Mouse (Mus musculus) kidney, postnatal 10 days (tissue): ENCODE results near the gene Fyb.

ENCODE experiments used
- DNase-seq: peaks from one replicate; pipeline ENCODE4 v3.0.0; 2021; ENCODE audit warnings: mixed read lengths

Gene Fyb

GRCm38 (mm10) chr15:6601330-6601729 is 78.7 kb downstream of the Fyb start:
- DNase-seq, result no peak

GRCm38 (mm10) chr15:6602003-6602402 is 79.3 kb downstream of the Fyb start:
- no peak for DNase-seq

- no peak for DNase-seq
Measured at GRCm38 (mm10) chr15:6610703-6611102, 88.0 kb downstream of the Fyb start.

GRCm38 (mm10) chr15:6612835-6613234 is 90.2 kb downstream of the Fyb start:
- no peak for DNase-seq

GRCm38 (mm10) chr15:6616382-6617149 is 93.9 kb downstream of the Fyb start:
- no peak for DNase-seq

- DNase-seq, result no peak
Measured at GRCm38 (mm10) chr15:6619558-6620316, 97.1 kb downstream of the Fyb start.

- DNase-seq, result peak; percentile 89
Measured at GRCm38 (mm10) chr15:6622512-6622911, 99.9 kb downstream of the Fyb start.

GRCm38 (mm10) chr15:6623529-6624228 is 101.0 kb downstream of the Fyb start:
- no peak for DNase-seq

GRCm38 (mm10) chr15:6624365-6625182 is 101.9 kb downstream of the Fyb start:
- DNase-seq, result peak; percentile 15

GRCm38 (mm10) chr15:6625607-6626033 is 103.0 kb downstream of the Fyb start:
- DNase-seq, result peak; percentile 64

- DNase-seq, result no peak
Measured at GRCm38 (mm10) chr15:6626123-6626522, 103.5 kb downstream of the Fyb start.

- no peak for DNase-seq
Measured at GRCm38 (mm10) chr15:6628431-6629077, 105.9 kb downstream of the Fyb start.

- no peak for DNase-seq
Measured at GRCm38 (mm10) chr15:6629174-6629573, 106.5 kb downstream of the Fyb start.

GRCm38 (mm10) chr15:6635405-6635804 is 112.8 kb downstream of the Fyb start:
- no peak for DNase-seq

GRCm38 (mm10) chr15:6642223-6642622 is 119.6 kb downstream of the Fyb start:
- DNase-seq, result no peak

- no peak for DNase-seq
Measured at GRCm38 (mm10) chr15:6645498-6645897, 122.8 kb downstream of the Fyb start.

GRCm38 (mm10) chr15:6647066-6647465 is 124.4 kb downstream of the Fyb start:
- no peak for DNase-seq

- DNase-seq, result no peak
Measured at GRCm38 (mm10) chr15:6648757-6649403, 126.2 kb downstream of the Fyb start.

- DNase-seq, result no peak
Measured at GRCm38 (mm10) chr15:6653046-6653445, 130.4 kb downstream of the Fyb start.

- no peak for DNase-seq
Measured at GRCm38 (mm10) chr15:6658081-6658480, 135.4 kb downstream of the Fyb start.

GRCm38 (mm10) chr15:6661951-6662350 is 139.3 kb downstream of the Fyb start:
- DNase-seq, result no peak

GRCm38 (mm10) chr15:6663991-6664390 is 141.3 kb downstream of the Fyb start:
- DNase-seq, result no peak
